Mouse (Mus musculus) spleen, adult 12 weeks (tissue): ENCODE results near the gene Ppp2r5c.

Experiments used
- DNase-seq: peaks from one replicate; pipeline ENCODE4 v3.0.0; 2022; ENCODE audit warnings: low spot score

Gene Ppp2r5c

GRCm38 (mm10) chr12:110556861-110557628 is 110.1 kb downstream of the Ppp2r5c start:
- DNase-seq, result no peak

GRCm38 (mm10) chr12:110558175-110558574 is 111.3 kb downstream of the Ppp2r5c start:
- no peak for DNase-seq

GRCm38 (mm10) chr12:110563383-110563782 is 116.5 kb downstream of the Ppp2r5c start:
- no peak for DNase-seq

- DNase-seq, result no peak
Measured at GRCm38 (mm10) chr12:110564848-110565247, 117.9 kb downstream of the Ppp2r5c start.

- no peak for DNase-seq
Measured at GRCm38 (mm10) chr12:110566366-110566765, 119.4 kb downstream of the Ppp2r5c start.

GRCm38 (mm10) chr12:110571050-110571449 is 124.1 kb downstream of the Ppp2r5c start:
- DNase-seq, result no peak

GRCm38 (mm10) chr12:110572351-110572750 is 125.4 kb downstream of the Ppp2r5c start:
- DNase-seq, result no peak

GRCm38 (mm10) chr12:110573635-110574034 is 126.7 kb downstream of the Ppp2r5c start:
- DNase-seq, result no peak

GRCm38 (mm10) chr12:110575926-110576325 is 129.0 kb downstream of the Ppp2r5c start:
- no peak for DNase-seq

- DNase-seq, result no peak
Measured at GRCm38 (mm10) chr12:110578333-110578732, 131.4 kb downstream of the Ppp2r5c start.

GRCm38 (mm10) chr12:110588622-110589021 is 141.7 kb downstream of the Ppp2r5c start:
- DNase-seq, result no peak

GRCm38 (mm10) chr12:110590804-110591259 is 143.9 kb downstream of the Ppp2r5c start:
- DNase-seq, result no peak

GRCm38 (mm10) chr12:110591260-110591883 is 144.5 kb downstream of the Ppp2r5c start:
- DNase-seq, result peak; percentile 97

- DNase-seq, result peak; percentile 46
Measured at GRCm38 (mm10) chr12:110598527-110598926, 151.6 kb downstream of the Ppp2r5c start.

- DNase-seq, result no peak
Measured at GRCm38 (mm10) chr12:110599791-110600190, 152.9 kb downstream of the Ppp2r5c start.

- no peak for DNase-seq
Measured at GRCm38 (mm10) chr12:110600225-110600991, 153.5 kb downstream of the Ppp2r5c start.

- DNase-seq, result peak; percentile 92
Measured at GRCm38 (mm10) chr12:110601241-110602218, 154.6 kb downstream of the Ppp2r5c start, which contains the start of gene Dync1h1. Gene Dync1h1, plus strand, starts transcription at chr12:110601452.

GRCm38 (mm10) chr12:110606161-110606560 is 159.2 kb downstream of the Ppp2r5c start:
- DNase-seq, result no peak

- DNase-seq, result no peak
Measured at GRCm38 (mm10) chr12:110606676-110607075, 159.8 kb downstream of the Ppp2r5c start.

GRCm38 (mm10) chr12:110608460-110609152 is 161.7 kb downstream of the Ppp2r5c start:
- no peak for DNase-seq

- DNase-seq, result no peak
Measured at GRCm38 (mm10) chr12:110609153-110609497, 162.2 kb downstream of the Ppp2r5c start.
